Mouse (Mus musculus): ENCODE measurements at regions not wholly inside any gene's neighbourhood (a gene's known extent, or its start where the extent isn't known, plus 50 kb on each side); places are given as distances from the start of the nearest gene placed in this dataset.

DNA sequence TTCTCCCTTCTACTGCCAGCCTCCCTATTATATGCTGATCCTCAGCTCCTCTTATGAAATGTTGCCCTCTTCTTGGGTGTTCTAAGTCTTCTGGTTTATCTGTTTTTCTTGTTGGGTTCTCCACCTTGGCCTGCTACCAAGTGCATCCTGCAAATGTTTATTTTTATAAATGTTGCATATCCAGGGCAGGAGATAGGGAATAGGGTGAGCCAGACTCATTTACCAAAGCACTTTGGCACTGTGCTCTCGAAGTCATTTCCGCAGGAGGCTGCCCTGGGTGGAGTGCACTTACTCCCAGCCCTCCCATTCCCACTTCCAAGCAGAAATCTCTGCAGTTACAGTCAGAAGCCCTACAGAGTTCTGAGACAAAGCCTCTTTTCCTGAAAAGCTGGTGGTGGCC lies 249.5 kb upstream of the Pappa start:
- DNase-seq, result no peak

DNA sequence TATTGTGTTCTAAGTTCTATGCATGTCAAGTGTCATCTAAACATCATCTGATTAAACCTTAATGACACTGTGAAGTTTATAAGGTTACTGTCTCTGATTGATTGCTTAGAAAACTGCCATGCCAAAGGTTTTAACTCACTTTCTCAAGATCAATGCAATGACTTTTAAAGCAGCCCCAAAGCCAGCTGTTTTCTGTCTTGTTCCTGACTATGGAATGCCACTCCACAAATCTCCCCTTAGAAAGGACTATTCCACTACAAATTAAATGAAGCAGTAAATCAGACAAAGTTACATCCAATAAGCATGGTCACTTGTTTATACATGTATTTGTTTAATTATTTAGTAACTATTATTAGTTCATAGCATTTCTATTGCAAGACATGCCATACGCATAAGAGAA lies 247.1 kb upstream of the Pappa start:
- DNase-seq, result no peak

DNA sequence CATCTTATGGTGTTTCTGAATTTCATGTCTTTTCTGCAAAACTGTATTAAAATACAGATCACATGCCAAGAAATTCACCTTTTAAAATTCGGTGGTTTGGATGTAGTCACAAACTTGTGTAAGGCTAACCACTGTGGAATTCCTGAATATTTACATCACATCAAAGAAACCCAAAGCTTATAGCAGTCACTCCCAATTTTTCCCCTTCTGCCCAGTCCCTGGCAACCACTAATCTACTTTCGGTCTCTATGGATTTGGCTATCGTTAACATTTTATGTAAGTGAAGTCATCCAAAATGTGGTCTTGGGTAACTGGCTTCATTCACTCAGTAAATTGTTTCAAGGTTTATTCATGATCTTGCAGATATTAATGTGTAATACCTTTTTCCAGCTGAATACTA lies 226.0 kb upstream of the Pappa start:
- no peak for DNase-seq

DNA sequence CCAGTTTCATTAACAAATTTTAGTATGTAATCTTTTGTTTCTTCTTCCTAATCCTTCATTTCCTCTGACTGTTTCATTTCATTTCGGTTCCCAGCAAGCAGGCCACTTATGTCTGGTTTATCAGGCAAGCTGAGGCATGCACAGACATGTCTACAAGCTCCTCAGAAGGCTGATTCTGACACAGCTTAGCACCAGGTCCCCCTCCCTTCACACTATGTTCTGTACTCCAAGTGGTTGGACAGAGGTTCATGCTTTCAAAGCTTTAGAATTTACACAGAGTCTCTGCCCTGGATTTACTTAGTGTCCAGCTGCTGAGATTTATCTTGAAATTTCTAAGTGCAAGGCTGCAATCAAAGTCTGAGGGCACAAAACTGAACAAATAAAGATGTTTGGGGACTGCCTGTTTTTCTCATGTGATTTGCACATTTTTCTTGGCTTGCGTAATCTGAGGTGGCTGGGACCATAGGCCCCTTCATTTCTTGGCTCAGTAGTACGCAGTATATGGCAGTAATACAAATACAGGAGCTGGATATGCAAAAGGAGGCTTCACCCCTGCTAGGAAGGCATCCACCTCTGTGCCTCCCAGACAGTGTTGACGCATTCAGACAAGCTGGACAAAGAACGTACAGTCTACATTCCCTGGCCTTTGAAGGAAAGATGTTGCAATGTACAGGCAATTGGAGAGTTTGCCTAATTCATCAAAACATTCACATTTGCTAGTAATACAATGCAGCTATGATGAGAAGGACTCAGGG lies 222.7 kb upstream of the Pappa start:
- DNase-seq, result no peak

DNA sequence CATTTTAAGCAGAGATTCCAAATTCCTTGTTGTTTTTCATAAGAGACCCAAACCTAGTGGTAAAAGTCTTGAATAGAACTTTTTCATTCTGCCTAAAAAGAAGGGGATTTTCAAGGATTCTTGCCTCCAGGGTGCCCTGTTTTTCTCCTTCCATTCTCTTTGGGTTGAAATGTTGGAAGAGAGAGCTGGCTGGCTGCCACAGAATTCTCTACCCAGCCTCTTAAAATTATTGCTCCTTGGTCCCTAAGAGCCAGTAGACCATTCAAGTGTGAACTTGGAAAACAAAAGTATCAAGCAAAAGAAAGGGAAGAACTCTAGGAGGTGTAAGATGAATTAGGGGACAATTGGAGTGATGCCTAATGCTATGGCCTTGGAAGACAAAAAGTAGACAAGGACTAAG lies 200.2 kb upstream of the Pappa start:
- peak; percentile 10 for DNase-seq

DNA sequence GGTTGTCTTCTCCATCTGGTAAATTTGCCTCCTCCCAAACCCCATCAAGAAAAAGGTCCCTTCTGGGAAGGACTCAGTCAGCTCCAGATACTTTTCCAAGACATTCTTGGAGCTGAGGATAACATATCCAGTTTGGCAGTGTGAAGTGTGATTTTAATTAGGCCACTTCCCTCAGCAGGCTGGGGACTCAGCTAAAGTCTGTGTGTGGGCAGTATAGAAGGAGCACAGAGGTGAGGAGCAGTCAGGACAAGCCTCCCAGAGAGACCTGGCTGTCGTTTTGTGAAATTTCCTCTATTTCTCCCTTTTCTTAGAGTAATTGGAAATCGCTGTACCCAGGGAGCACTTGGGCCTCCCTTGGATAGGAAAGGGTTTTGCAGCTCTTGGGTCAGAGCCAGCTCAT lies 195.4 kb upstream of the Pappa start:
- DNase-seq, result no peak

DNA sequence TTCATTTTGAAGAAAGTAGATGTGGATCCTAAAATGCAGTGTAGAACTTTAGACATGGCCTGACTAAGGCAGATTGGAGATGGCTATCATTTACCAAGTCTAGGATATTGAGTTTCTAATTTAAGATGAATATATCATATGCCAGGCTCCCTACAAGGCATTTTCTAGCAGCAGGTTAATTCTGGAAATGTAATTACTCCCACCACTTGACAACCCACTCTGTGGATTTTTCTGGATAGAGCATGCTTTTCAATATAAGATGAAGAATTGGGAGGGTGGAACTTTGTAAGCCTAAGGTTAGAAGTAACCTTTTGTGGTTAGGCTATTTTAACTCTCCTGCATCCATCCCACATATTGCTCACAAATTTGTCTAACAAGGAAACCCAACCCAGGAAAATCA lies 178.4 kb upstream of the Pappa start:
- DNase-seq, result no peak

DNA sequence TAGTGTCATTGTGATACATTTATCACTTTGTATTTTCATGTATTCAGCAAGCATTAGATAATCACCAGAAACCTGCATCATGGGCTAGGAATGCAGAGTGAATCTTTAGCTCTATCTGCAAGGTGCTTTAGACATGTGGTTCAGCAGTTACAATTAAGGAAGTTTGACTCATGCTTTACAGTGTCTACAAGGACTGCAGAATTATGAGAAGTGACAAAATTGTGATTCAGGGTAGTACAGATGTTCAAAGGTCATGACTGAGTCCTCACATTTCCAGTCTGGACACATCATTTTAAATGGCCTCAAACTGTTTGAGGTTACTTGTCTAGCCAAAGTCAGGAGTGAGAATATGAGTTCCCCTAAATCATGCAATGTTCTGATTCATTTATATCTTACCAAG lies 171.3 kb upstream of the Pappa start:
- no peak for DNase-seq

DNA sequence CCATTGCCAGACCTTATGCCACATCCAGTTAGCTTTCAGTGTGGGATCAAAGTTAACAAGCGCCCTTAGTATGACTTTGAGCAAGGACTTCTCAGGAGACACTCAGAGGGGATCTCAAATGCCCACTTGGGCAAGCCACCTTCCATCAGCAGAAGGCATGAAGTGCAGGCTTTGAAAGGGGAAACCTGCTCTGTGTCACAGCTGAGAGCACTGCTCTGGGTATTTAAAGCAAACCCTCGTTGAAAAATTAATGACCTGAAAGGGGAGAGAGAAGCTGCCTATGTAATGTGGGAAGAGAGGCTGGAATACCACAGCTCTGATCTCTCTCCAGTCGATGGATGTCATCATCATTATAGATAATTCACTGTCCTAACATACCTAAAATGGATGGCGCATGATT lies 165.1 kb upstream of the Pappa start:
- no peak for DNase-seq

DNA sequence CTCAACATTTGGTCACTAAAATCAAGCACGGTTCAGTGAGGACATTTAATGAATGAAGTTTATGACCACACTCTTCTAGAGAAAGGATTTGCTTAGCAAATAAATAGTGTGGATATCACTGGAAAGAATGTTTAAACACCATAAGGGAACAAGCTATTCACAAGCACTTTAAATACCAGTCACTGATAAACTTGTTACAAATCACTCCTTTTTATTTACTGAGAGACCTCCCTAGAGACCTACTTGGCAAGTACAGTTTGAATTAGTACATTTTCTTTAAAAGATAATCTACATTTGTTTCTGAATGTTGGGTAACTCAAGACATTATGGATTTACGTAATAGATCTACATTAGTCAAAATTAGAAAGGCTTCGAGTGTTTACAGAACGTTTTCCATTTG lies 162.2 kb upstream of the Pappa start:
- no peak for DNase-seq

All from kidney, adult 11 months (tissue).